Mouse (Mus musculus) c-Kit-negative CD71-positive TER-119-positive erythroid progenitor cells, embryonic 14.5 days (primary cell): Measurements from ENCODE around the gene Gm13277.
"Not testable (repeated sequence)": the region's sequence is repeated elsewhere in the genome, so short reads cannot be mapped to it uniquely, and the experiment has no call there.

Experiments used
- DNase-seq: peaks from one replicate; pipeline ENCODE4 v3.0.0-alpha.2; 2013; ENCODE audit warnings: low read depth, low spot score

The Gm13277 gene

DNA sequence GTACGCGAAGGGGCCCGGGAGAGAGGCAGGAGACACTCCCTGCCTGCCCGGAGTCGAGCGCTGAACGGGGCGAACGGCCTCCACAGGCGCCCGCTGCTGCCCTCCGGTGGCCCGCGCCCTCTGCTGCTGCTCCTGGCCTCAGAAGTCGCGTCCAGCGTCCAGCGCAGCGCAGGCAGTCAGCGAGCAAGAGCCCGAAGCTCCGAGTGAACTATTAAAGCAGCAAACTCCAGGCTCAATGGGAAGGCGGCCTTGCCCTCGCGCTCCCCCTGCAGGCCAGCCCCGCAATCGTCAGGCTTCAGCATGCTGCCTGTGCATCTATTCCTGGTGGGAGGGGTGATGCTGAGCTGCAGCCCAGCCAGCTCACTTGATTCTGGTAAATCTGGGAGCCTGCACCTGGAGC lies 3.0 kb upstream of the Gm13277 start, which contains the start of gene Gm13276:
Gm13276 (plus strand) TSS at position 301 of the 400 bp plus-strand sequence.
- DNase-seq: not testable (repeated sequence)

DNA sequence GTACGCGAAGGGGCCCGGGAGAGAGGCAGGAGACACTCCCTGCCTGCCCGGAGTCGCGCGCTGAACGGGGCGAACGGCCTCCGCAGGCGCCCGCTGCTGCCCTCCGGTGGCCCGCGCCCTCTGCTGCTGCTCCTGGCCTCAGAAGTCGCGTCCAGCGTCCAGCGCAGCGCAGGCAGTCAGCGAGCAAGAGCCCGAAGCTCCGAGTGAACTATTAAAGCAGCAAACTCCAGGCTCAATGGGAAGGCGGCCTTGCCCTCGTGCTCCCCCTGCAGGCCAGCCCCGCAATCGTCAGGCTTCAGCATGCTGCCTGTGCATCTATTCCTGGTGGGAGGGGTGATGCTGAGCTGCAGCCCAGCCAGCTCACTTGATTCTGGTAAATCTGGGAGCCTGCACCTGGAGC lies 2.8 kb downstream of the Gm13277 start, which contains the start of gene Gm13278:
Gm13278 (plus strand) TSS at position 301 of the 400 bp plus-strand sequence.
- not testable (repeated sequence) for DNase-seq

DNA sequence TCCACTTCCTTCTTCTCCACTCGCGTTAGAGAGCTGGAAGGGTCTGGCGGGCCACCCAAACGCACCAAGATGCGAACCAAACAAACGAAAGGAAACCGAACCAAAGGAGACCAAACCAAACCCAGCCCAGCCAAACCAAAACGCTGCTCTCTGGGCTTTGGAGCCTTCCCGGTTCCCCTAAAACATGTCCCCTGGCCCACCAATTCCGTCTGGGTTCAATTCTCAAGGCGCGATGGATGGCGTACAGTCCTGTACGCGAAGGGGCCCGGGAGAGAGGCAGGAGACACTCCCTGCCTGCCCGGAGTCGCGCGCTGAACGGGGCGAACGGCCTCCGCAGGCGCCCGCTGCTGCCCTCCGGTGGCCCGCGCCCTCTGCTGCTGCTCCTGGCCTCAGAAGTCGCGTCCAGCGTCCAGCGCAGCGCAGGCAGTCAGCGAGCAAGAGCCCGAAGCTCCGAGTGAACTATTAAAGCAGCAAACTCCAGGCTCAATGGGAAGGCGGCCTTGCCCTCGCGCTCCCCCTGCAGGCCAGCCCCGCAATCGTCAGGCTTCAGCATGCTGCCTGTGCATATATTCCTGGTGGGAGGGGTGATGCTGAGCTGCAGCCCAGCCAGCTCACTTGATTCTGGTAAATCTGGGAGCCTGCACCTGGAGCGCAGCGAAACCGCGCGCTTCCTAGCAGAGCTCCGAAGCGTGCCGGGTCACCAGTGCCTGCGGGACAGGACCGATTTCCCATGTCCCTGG lies 5.7 kb downstream of the Gm13277 start, which contains the start of gene Gm13275:
Gm13275 (plus strand) TSS at position 552 of the 740 bp plus-strand sequence.
- not testable (repeated sequence) for DNase-seq

DNA sequence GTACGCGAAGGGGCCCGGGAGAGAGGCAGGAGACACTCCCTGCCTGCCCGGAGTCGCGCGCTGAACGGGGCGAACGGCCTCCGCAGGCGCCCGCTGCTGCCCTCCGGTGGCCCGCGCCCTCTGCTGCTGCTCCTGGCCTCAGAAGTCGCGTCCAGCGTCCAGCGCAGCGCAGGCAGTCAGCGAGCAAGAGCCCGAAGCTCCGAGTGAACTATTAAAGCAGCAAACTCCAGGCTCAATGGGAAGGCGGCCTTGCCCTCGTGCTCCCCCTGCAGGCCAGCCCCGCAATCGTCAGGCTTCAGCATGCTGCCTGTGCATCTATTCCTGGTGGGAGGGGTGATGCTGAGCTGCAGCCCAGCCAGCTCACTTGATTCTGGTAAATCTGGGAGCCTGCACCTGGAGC lies 8.7 kb downstream of the Gm13277 start, which contains the start of gene Gm13279:
Gm13279 (plus strand) TSS at position 301 of the 400 bp plus-strand sequence.
- not testable (repeated sequence) for DNase-seq

DNA sequence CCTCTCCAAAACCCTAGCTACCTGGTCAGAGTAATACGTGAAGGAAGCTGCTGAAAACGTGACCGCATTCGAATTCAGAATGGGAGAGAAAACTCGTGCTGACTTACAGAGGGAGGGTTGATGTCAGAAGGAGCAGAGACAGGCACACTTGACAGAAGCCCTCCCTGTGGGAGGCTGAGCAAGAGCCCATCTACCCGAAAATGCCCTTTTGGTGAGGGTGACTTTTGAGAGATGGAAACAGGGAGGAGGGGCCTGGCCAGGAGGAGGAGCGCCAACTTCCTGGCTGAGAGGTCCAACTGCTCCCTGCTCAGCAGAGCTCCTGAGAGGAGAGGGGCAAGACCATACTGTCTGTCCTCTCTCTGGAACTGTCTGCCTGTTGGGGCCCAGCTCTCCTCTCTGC lies 10.9 kb downstream of the Gm13277 start, which contains the start of gene Gm13285:
Gm13285 (plus strand) TSS at position 301 of the 400 bp plus-strand sequence.
- DNase-seq: not testable (repeated sequence)

DNA sequence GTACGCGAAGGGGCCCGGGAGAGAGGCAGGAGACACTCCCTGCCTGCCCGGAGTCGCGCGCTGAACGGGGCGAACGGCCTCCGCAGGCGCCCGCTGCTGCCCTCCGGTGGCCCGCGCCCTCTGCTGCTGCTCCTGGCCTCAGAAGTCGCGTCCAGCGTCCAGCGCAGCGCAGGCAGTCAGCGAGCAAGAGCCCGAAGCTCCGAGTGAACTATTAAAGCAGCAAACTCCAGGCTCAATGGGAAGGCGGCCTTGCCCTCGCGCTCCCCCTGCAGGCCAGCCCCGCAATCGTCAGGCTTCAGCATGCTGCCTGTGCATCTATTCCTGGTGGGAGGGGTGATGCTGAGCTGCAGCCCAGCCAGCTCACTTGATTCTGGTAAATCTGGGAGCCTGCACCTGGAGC lies 14.5 kb downstream of the Gm13277 start, which contains the start of gene Gm13287:
Gm13287 (plus strand) TSS at position 301 of the 400 bp plus-strand sequence.
- not testable (repeated sequence) for DNase-seq

DNA sequence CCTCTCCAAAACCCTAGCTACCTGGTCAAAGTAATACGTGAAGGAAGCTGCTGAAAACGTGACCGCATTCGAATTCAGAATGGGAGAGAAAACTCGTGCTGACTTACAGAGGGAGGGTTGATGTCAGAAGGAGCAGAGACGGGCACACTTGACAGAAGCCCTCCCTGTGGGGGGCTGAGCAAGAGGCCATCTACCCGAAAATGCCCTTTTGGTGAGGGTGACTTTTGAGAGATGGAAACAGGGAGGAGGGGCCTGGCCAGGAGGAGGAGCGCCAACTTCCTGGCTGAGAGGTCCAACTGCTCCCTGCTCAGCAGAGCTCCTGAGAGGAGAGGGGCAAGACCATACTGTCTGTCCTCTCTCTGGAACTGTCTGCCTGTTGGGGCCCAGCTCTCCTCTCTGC lies 16.8 kb downstream of the Gm13277 start, which contains the start of gene Gm13288:
Gm13288 (plus strand) TSS at position 301 of the 400 bp plus-strand sequence.
- DNase-seq: not testable (repeated sequence)

DNA sequence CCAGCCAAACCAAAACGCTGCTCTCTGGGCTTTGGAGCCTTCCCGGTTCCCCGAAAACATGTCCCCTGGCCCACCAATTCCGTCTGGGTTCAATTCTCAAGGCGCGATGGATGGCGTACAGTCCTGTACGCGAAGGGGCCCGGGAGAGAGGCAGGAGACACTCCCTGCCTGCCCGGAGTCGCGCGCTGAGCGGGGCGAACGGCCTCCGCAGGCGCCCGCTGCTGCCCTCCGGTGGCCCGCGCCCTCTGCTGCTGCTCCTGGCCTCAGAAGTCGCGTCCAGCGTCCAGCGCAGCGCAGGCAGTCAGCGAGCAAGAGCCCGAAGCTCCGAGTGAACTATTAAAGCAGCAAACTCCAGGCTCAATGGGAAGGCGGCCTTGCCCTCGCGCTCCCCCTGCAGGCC lies 17.3 kb downstream of the Gm13277 start:
- not testable (repeated sequence) for DNase-seq

DNA sequence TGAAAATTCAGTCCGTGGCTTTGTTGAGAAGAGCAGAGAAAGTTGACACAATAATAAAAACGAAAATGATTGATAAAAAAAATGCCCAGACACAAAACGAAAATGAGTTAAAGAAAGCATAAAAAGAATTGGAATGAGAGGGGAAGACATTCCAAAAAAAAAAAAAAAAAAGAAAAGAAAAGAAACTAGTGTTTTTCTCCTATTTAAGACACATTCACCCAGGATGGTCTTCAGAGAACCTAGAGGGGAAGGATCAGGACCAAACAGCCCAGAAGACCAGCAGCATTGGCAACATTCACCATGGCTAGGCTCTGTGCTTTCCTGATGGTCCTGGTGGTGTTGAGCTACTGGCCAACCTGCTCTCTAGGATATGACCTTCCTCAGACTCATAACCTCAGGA lies 27.5 kb downstream of the Gm13277 start, which contains the start of gene Ifna7:
Ifna7 (plus strand) TSS at position 301 of the 400 bp plus-strand sequence.
- DNase-seq: no peak

DNA sequence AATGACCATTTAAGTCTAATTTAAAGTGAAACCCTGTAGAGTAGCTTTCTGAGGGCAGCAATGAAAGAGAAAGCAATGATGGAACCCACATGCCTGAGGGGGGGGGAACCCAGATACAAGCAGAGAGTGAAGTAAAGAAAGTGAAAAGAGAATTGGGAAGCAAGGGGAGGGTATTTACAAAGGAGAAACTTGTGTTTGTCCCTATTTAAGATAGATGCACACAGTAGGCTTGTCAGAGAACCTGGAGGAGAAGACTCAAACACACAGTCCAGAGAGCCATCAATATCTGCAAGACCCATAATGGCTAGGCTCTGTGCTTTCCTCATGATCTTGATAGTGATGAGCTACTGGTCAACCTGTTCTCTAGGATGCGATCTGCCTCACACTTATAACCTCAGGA lies 31.2 kb downstream of the Gm13277 start, which contains the start of gene Ifna11:
Ifna11 (plus strand) TSS at position 301 of the 400 bp plus-strand sequence.
- DNase-seq: no peak

DNA sequence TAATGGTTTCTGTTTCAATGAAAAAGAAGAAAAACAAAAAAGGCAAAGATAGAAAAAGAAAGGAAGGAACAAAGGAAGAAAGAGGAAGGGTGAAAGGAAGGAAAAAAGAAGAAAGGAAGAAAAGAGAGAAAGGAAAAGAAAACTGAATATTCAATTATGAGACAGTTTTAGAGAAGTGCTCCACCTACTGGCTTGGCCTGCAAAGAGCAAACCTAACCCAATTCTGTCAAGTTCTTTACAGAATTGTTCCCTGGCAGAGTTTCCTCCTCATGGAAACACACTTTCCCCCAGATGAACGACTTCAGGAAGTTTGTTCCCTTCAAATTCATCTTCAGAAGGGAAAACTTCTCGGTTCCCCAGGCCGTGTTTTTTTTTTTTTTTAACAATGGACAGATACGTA lies 34.6 kb downstream of the Gm13277 start:
- no peak for DNase-seq

DNA sequence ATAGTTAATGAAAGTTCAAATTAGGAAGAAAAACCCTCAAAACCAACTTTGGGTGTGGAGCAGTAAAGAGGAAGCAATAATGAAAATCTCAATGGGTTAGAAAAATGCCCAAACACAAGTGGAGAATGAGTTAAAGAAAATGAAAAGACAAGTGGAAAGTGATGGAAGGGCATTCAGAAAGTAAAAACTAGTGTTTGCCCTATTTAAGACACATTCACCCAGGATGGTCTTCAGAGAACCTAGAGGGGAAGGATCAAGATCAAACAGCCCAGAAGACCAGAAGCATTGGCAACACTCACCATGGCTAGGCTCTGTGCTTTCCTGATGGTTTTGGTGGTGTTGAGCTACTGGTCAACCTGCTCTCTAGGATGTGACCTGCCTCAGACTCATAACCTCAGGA lies 38.7 kb downstream of the Gm13277 start, which contains the start of gene Ifna6:
Ifna6 (plus strand) TSS at position 301 of the 400 bp plus-strand sequence.
- DNase-seq: not testable (repeated sequence)

DNA sequence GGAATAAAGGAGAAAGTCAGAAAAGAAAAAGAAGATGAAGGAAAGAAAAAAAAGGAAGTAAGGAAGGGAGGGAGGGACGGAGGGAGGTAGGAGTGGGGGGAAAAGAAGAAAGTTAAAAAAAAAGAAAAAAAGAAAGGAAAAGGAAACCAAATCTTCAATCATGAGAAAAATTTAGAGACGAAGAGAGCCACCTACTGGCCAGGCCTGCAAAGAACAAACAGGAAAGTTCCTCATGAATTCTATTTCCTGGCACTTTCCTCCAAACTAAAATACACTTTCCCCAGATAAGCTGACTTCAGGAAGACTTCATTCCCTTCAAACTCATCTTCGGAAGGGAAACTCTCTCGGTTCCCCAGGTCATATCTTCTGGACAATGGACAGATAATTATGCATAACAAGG lies 42.1 kb downstream of the Gm13277 start:
- no peak for DNase-seq

DNA sequence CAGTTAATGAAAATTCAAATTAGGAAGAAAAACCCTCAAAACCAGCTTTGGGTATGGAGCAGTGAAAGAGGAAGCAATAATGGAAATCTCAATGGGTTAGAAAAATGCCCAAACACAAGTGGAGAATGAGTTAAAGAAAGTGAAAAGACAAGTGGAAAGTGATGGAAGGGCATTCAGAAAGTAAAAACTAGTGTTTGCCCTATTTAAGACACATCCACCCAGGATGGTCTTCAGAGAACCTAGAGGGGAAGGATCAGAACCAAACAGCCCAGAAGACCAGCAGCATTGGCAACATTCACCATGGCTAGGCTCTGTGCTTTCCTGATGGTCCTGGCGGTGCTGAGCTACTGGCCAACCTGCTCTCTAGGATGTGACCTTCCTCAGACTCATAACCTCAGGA lies 46.8 kb downstream of the Gm13277 start, which contains the start of gene Ifna5:
Ifna5 (plus strand) TSS at position 301 of the 400 bp plus-strand sequence.
- not testable (repeated sequence) for DNase-seq
